Mouse (Mus musculus) G1E (cell line): ENCODE measurements at regions not wholly inside any gene's neighbourhood (a gene's known extent, or its start where the extent isn't known, plus 50 kb on each side); places are given as distances from the start of the nearest gene placed in this dataset.

Source experiments
- CTCF ChIP-seq: IDR thresholded peaks from 2 replicates; pipeline ENCODE4 v1.5.1; 2012; ENCODE audit warnings: low read depth, low read length, inconsistent platforms, mixed read lengths
- GATA1 ChIP-seq: IDR thresholded peaks from 2 replicates; pipeline ENCODE4 v1.6.1; 2012; ENCODE audit warnings: borderline replicate concordance, low read length, inconsistent platforms, mixed read lengths
- POLR2AphosphoS5 ChIP-seq: IDR thresholded peaks from 2 replicates; pipeline ENCODE4 v1.6.1; 2012; ENCODE audit warnings: low read depth, low read length, inconsistent platforms; ENCODE audit not compliant: insufficient replicate concordance
- TAL1 ChIP-seq: conservative IDR thresholded peaks from 2 replicates; pipeline ENCODE4 v1.6.1; 2012; ENCODE audit warnings: low read depth, low read length, inconsistent platforms, mixed read lengths

DNA sequence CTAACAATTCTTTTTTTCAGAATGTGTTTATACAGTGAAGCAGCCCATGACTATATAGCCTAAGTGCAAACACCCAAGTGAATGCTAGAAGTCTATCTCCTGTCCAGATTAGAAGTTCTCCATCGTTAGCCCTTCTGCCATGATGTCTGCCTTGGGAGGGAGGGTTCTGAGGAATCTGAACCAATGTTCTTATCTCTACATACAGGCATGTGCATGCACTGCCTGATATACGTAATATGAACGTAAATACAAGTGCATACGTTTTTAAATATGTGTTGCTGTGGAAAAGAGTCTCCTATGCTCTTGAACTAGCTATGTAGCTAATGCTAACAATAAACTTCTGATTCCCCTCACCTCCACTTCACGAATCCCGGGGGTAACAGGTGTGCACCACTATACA is 68.9 kb upstream of the Lgalsl start:
- no peak for TF ChIP-seq CTCF
- TF ChIP-seq TAL1: no peak
- no peak for TF ChIP-seq POLR2AphosphoS5
- TF ChIP-seq GATA1: no peak
